Mouse (Mus musculus) embryo, embryonic 10.5 days (tissue): ENCODE measurements at regions not wholly inside any gene's neighbourhood (a gene's known extent, or its start where the extent isn't known, plus 50 kb on each side); places are given as distances from the start of the nearest gene placed in this dataset.

ENCODE experiments used
- DNase-seq: peaks from one replicate; pipeline ENCODE4 v3.0.0-alpha.2; 2015; ENCODE audit warnings: low spot score

DNA sequence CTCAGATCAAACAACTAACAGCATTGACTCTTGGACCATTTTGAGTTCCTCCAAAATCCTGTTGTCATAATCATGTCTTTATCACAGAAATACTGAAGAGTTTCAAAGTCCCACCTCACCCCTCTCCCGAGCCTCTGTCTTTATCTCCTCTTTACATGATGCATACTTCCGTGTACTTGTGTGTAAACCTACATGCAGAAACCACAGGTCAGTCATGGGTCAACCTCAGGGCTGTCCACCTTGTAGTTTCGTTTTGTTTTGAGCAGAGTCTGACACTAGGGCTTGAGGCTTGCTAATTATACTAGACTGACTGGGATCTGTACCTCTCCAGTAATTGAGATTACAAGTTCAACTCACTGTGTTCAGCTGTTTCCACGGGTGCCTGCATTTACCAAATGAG is 348.4 kb upstream of the Acvr2a start:
- DNase-seq = no peak

DNA sequence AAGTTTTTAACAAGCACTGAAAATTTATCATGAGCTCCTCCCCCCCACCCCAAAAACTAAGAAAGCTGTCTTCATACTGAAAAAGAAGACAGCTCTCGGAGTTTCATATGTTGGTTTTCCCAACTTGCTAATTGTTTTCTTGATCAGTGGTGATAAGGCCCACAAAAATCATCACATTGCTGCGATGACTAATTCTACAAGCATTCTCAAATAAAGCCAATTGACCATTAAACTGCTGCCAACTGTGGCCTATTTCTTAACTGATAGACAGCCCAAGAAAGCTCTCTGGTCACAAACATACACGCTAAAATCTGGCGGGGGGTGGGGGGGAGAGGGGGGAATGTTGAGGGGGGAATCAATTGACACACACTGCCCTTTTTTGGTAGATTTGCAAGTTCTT is 345.0 kb upstream of the Acvr2a start:
- no peak for DNase-seq

GRCm38 (mm10) chr2:48469357-48469756 is 344.6 kb upstream of the Acvr2a start:
- DNase-seq = no peak

DNA sequence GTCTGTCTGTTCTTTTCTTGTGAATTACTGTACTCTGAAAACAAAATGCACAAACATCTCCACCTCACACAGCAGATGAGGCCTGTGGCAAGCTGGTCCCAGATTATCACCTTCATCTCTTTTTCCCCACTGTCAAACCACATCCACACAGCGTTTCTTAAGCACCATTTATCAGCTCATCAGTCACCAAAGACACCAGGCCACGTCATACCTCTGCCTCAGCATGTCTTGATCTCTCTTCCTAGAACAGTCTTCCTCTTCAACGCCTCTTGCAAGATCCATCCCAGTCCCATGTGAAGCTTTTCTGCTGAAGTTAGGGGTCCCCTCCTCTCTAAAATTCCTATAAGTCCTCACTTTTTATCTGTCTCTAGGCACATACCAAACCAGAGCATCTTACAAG is 340.8 kb upstream of the Acvr2a start:
- no peak for DNase-seq

DNA sequence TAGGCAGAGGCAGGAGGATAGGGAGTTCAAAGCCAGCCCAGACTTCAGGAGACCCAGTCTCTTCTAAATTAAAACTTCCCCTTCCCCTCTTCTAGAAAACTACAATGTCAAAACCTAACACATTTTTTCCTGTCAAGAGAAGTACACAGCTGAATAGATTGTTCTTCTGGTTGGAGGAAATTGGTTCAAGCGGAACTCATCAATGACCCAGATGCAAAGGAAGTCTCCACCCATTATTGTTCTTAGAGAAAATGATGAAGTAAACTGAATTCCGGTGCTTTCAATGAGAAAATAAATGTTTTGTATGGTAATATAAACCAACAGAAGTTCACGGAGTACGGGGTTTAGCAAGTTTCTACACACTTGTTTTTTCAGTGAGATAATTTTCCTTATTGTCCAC is 339.3 kb upstream of the Acvr2a start:
- no peak for DNase-seq

- no peak for DNase-seq
Observed at GRCm38 (mm10) chr2:48476777-48477176, 337.1 kb upstream of the Acvr2a start.

DNA sequence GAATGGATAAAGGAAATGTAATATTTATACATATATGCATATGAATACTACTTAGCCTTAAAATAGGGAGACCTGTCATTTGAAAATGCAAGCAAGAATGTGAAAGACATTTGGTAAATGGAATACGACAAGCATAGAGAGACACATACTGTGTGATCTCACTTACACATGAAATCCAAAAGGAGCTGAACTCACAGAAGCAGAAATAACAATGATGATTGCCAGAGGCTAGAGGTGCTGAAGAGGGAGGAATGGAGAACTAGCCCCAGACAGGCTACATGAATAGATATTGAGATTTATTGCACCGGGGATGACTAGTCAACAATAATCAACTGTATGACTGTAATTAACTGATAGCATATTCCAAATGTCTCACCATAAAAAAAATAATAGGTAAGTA is 336.6 kb upstream of the Acvr2a start:
- no peak for DNase-seq

DNA sequence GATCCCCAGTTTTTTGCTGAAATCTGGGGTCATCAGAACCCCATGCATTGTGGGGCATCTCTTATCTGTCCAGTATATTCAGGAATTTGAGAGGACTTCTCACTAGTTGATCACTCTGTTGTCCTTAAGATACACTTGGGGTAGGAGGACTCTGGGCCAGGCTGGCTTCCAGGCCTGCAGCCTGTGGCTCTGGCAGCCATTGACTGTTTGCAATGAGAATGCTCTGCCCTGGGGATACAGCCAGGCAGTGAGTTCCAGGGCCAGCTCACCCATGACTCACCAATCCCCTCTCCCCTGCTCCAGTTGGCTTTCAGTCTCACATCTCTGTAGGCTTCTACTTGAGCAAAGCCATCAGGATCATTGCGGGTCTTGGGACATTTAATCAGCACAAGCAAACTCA is 334.3 kb upstream of the Acvr2a start:
- DNase-seq = no peak

- peak; percentile 21 for DNase-seq
Observed at GRCm38 (mm10) chr2:48480428-48481191, 333.3 kb upstream of the Acvr2a start.

DNA sequence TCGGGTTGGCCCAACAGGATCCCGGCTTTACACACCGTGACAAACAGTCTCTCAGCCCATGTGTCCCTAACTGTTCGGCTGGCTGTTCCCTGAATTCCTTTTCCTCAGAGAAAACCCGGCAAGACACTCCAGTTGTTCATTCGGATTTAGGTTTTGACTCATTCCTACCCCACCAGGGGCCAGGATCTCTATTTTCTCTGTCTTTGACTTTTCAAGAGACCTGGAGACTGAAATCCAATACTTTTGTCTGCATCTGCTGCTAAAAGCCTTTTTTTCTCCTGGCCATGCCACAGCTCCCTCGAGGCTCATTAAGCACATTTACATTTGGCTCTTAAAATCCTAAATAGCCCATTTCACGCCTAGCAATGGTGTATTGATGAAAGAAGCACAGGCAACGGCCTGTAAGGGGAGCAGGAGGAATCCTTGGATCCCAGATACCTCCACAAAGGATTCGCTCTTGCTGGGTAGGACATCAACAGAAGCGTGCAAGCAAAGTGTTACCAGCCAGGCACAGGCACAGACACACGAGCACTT is 332.6 kb upstream of the Acvr2a start:
- peak; percentile 76 for DNase-seq

- DNase-seq = no peak
Observed at GRCm38 (mm10) chr2:48493574-48493973, 320.3 kb upstream of the Acvr2a start.

- peak; percentile 49 for DNase-seq
Observed at GRCm38 (mm10) chr2:48494065-48494464, 319.8 kb upstream of the Acvr2a start.

DNA sequence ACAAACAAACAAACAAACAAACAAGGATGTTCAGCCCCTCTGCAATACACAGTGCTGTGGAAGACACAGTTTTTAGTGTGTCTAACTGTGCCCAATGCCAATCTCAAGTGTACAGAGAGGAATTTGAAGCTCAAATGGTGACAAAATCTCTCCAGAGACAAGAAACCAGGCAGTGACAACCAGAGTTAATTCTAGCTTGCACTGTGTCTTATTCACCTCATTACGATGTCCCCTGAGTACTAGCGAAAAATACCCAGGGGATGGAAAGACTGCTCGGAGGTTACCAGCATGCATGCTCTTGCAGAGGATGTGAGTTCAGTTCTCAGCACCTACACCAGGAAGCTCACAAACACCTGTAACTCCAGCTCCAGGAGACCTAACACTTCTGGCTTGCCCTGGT is 319.3 kb upstream of the Acvr2a start:
- DNase-seq = no peak

DNA sequence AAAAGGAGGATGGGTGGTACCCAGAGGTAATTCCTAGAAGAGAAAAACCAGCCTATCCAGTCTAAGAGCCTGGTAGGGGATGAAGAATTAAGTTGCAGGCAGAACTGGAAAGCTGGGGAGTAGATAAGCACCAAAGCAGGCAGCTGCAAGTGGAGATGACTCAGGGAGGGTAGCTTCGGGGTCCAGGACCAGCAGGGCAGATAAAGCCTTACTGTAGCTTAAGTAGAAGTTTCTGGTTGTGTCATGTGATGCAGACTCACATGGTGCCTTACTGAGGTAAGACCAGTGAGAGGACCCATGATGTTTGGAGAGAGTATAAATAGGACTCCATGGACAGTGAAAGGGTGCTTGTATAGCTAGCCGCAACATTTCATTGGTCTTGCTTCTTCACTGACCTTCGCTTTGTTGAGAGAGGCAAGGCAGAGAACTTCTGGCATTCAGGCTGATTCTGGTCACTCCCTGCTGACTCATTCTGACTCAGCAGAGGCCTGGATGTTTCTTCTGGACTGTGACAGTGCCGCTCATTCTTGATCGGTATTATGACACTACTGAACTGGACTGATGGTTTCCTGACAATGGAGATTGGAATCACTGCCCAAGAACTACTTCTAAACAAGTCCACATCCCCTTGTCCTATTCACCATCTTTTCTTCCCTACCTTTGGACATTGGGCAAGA is 315.7 kb upstream of the Acvr2a start:
- DNase-seq = no peak

DNA sequence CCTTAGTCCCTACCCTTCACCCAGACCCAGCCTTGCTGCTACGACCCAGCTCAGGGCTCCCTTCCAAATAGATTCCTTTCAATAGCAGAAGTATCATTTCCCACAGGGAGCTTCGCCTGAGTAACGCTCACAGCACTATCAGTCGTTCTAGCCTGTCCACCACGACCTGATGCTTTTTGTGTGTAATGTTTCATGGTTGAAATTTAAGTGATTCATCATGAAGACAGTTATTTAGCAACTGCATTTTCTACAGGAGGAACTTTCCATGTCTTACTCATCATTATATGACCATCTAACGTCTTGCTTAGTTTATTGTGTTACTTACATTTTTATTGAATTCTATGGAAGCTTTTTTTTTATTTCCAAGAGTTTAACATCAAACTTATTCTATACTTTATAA is 314.5 kb upstream of the Acvr2a start:
- no peak for DNase-seq

GRCm38 (mm10) chr2:48501387-48501786 is 312.5 kb upstream of the Acvr2a start:
- DNase-seq = no peak

DNA sequence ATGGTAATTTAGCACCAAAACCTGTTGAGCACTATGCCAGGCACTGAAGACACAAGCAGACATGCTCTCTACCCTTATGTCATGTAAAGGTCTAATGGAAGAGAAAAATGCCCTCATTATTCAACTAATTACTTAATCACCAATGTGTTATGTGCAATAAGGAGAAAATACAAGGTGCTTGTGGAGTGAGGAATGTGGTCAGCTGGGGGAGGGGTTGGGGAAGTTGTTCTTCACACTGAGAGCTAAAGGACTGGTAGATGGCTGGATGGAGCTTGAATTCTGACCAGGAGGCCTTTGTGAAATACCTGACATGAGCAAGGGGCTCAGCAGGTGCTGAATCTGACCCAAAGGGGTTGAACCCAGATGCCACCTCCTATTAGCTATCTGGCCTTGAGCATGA is 300.1 kb upstream of the Acvr2a start:
- no peak for DNase-seq

DNA sequence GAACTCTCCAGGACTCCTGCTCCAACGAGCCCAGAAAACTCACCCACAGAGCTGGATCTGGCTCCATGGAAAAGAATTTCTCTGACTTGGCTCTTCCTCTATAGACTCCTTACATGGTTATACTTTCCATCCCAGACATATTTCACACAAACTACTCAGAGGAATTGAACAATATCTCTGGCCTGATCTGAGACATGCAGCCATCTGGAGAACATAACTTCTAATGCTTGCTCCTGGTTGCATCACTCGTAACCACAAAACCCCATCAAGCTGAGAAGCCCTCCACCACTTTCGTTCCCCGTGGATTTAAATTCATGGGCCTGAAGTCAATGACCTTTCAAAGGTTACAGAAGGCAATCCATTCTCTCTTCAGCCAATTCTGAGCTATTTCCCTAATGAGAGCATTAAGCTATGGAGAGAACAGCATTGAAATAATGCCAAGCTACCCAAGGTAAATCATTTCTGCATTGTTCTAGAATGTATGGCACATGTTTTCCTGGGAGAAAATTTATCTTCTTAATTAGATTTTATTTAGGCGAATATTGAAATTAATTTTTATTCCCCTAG is 294.0 kb upstream of the Acvr2a start:
- DNase-seq = no peak

DNA sequence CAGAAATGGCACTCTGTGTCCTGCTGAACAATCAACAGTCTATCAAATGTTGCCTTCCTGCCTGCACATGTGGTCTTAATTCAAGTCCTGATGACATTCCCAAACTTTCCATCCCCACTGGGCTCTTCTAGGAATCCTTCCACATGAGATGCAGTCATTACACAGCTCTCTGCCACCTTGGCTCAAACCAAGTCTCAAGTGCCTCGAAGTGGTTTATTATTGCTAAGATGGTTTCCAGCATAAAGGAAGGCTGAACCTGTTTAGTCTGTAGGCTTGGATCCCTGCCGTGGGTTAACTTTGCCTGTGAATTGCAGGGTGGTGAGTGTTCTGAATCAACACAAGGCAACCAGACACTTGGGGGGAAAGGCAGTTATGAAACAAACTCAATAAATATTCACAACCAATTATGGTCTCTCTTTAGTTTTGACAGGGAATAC is 293.4 kb upstream of the Acvr2a start:
- peak; percentile 53 for DNase-seq

GRCm38 (mm10) chr2:48535453-48535852 is 278.5 kb upstream of the Acvr2a start:
- DNase-seq = no peak

GRCm38 (mm10) chr2:48536930-48537329 is 277.0 kb upstream of the Acvr2a start:
- no peak for DNase-seq

DNA sequence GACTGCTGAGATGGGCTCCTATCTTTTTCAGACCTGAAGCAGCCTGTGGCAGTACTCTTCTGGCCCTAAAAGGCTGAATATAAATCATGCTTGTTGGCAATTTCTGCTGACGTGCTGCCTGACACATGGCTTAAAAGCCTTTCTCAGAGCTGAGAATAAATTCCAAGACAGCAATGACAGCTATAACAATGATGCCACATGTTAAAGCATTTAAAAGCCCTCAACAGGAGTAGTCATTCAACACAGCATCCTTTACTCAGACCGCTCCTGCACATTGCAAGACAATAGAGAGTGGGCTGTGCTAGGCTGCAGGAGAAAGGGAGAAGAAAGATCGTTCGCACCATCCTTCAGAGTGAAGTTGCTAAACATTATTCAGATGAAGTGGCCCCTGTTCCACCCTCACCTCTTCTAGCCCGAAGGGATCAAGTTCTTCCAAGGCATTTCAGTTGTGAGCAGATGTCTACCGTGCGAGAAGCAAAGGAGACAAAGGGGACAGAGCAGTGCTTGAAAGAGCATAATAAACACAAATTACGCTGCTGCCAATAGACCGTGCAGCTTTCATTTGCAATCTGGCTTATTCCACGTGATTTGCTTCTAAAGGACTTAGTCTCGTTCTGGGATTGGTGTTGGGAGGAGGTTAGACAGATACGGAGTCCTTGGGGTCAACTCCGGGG is 275.1 kb upstream of the Acvr2a start:
- DNase-seq = peak; percentile 82
